11 mouse cellular contexts compared by ENCODE assay signal in the genomic region with DNA sequence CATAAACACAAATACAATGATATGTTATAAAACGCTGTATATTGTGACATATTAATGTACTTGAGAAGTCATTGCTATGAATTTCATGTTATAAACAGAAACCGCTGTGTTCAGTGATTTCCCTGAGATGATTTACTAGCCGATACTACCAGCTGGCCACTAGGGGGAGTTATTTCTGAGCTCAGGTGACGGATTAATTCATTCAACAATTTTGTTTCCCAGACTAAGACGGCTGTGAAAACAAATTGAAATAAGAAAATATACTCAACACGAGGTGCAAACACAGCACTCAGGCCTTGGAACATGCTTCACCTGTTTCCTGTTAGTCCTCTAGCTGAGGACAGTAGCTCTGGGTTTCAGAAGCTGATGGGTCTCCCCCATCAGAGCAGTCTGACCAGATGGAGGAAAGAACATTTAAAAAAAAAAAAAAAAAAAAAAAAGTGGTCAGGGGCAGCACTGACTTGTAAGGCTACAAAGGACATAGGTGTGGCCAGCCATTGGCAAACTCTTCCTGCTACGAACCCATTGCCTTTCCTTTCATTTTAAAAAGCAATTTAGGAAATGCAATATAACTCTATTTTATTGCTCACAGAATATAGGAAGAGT. TPM values are rescaled to one million over a fixed set of nuclear protein-coding genes. Genes with fewer than 3 reads are reported as not detected.
DNase-seq lines count a peak whose midpoint lies in the region; ATAC-seq and TF ChIP-seq lines count a peak whose summit lies in the region.
"Had no signal": no experiment of that assay in that cellular context is flagged by ENCODE, and none has a peak within 500 bp of the region (broad histone marks: within the 10 kb centered on the region; RNA-seq: fewer than 3 reads in every experiment).

No protein-coding gene starts in this region.

- intact Hi-C loops in left cerebral cortex, adult 2 months (cut with DNase I) = no loop called here
- intact Hi-C loops in left cerebral cortex, postnatal 4 days (cut with DNase I) = no loop called here

- TF ChIP-seq EP300 in MEL (IDR thresholded peaks at IDR 0.05; ENCODE audit: low read depth in 1 of 2, low read length in 2 of 2) = no peak

- no peak overlapping the region for H3K4me3 ChIP-seq in left cerebral cortex, adult 2 months
- peak overlapping the region in 1 of 2 experiments; percentile 36; a peak in 2 of 4 replicates for H3K4me3 ChIP-seq in MEL (ENCODE audit: control insufficient read depth in 1 of 2, insufficient read depth in 1 of 2, low read depth in 2 of 2, low read length in 2 of 2)
- H3K4me3 ChIP-seq: liver, embryonic 13.5 days; myocyte had no signal

- DNase-seq in adrenal gland, postnatal 14 days = peak; percentile 27
- DNase-seq in adrenal gland, postnatal 10 days = no peak
- DNase-seq in left cerebral cortex, adult 2 months (ENCODE audit: extremely low spot score in 1 of 2, low spot score in 2 of 2) = no peak
- no peak for DNase-seq in left cerebral cortex, postnatal 4 days
- DNase-seq in MEL (ENCODE audit: low read depth, low spot score) = peak; percentile 61
- DNase-seq in layer of hippocampus, postnatal 25 days (ENCODE audit: extremely low spot score in 1 of 2, low spot score in 1 of 2) = no peak
- DNase-seq: liver, embryonic 13.5 days had no signal

- H3K27ac ChIP-seq in left cerebral cortex, adult 2 months = no peak overlapping the region
- no peak overlapping the region for H3K27ac ChIP-seq in MEL (ENCODE audit: control insufficient read depth, low read depth, low read length)
- H3K27ac ChIP-seq: liver, embryonic 13.5 days had no signal

- peak; percentile 41 for TF ChIP-seq RAD21 in MEL (IDR thresholded peaks at IDR 0.05; ENCODE audit: low read depth, low read length)

- peak; percentile 68 for TF ChIP-seq CTCF in left cerebral cortex, adult 2 months (IDR thresholded peaks at IDR 0.05)
- peak; percentile 29 to 74 (median 65) for TF ChIP-seq CTCF in MEL (IDR thresholded peaks at IDR 0.05 in 2 of 3, conservative IDR thresholded peaks at IDR 0.05 in 1 of 3; ENCODE audit: control insufficient read depth in 1 of 3, insufficient read depth in 1 of 3, low read depth in 2 of 3, low read length in 3 of 3, poor library complexity in 1 of 3, severe bottlenecking in 1 of 3)

- no peaks in the 10 kb centered on the region for H3K4me1 ChIP-seq in MEL (ENCODE audit: control insufficient read depth in 1 of 2, insufficient read depth in 2 of 2, low read length in 2 of 2)
- H3K4me1 ChIP-seq: liver, embryonic 13.5 days had no signal

- peaks cover 8 to 10% of the 10 kb centered on the region in 2 experiments for H3K27me3 ChIP-seq in MEL (ENCODE audit: control insufficient read depth in 1 of 2, insufficient read depth in 2 of 2, low read length in 2 of 2)
- H3K27me3 ChIP-seq: liver, embryonic 13.5 days had no signal

- no peaks in the 10 kb centered on the region for H3K9me3 ChIP-seq in MEL (replicated peaks; ENCODE audit: insufficient read depth, low read length)
- H3K9me3 ChIP-seq: liver, embryonic 13.5 days had no signal

- peak; percentile 74 for ATAC-seq in megakaryocyte, adult 5-6 weeks (ENCODE audit: poor library complexity, severe bottlenecking)
- ATAC-seq in erythroid progenitor cell, adult 5-6 weeks (replicated peaks; ENCODE audit: low FRiP score, poor library complexity, severe bottlenecking) = no peak

- TF ChIP-seq POLR2A in MEL (IDR thresholded peaks at IDR 0.05; ENCODE audit: control insufficient read depth in 1 of 2, insufficient read depth in 1 of 2, low read depth in 1 of 2, low read length in 2 of 2, poor library complexity in 1 of 2) = no peak

- peaks cover 0 to 2% of the 10 kb centered on the region in 2 experiments; a peak in 1 of 4 replicates for H3K36me3 ChIP-seq in MEL (ENCODE audit: control insufficient read depth in 1 of 2, insufficient read depth in 2 of 2, low read length in 2 of 2)
- H3K36me3 ChIP-seq: liver, embryonic 13.5 days had no signal

- H3K79me2 ChIP-seq in MEL (ENCODE audit: control insufficient read depth, insufficient read depth, low read length, poor library complexity) = no peaks in the 10 kb centered on the region

- H3K9ac ChIP-seq in MEL (ENCODE audit: control insufficient read depth, low read depth, low read length, poor library complexity, severe bottlenecking) = peak overlapping the region; percentile 43
- H3K9ac ChIP-seq: liver, embryonic 13.5 days had no signal

TF ChIP-seq in MEL, 35 proteins besides CTCF, POLR2A, EP300 and RAD21:
- TF ChIP-seq SMC3 (IDR thresholded peaks at IDR 0.05; ENCODE audit: low read depth, low read length) (peak; percentile 61), UBTF (IDR thresholded peaks at IDR 0.05; ENCODE audit: borderline replicate concordance, insufficient read depth, low read depth, low read length) (no peak), ZNF384 (IDR thresholded peaks at IDR 0.05; ENCODE audit: low read depth, low read length) (peak; percentile 31)

RNA-seq across cellular contexts. Expression of gene Wee2, which starts 15.7 kb away (rescaled TPM):
- not detected in 2 replicates for total RNA-seq in adrenal gland, postnatal 14 days (2021)
- total RNA-seq in adrenal gland, postnatal 10 days (2021) = not detected
- under 1 TPM in 1 of 2 experiments, not detected in 1; 0.41 TPM for total RNA-seq in left cerebral cortex, adult 2 months (2021)
- total RNA-seq in left cerebral cortex, postnatal 4 days (2021) = not detected
- not detected in 2 replicates for total RNA-seq in MEL (2012; rRNA removed)
- polyA plus RNA-seq in MEL (2012; ENCODE audit: insufficient read depth in 1 of 2, insufficient read length in 2 of 2, low read depth in 1 of 2, low replicate concordance in 2 of 2, missing spikeins in 1 of 2) = not detected
- not detected in 2 replicates for total RNA-seq in megakaryocyte, adult 5-6 weeks (2015)
- total RNA-seq in megakaryocyte, adult 5-6 weeks (2017) = not detected in 2 replicates
- not detected in 2 replicates for total RNA-seq in erythroid progenitor cell, adult 5-6 weeks (2015; ENCODE audit: low replicate concordance)
- not detected in 2 replicates for total RNA-seq in erythroid progenitor cell, adult 5-6 weeks (2017; ENCODE audit: low replicate concordance)
- total RNA-seq in layer of hippocampus, postnatal 25 days (2021) = not detected
- total RNA-seq: heart, adult 8-10 months had no signal
- polyA plus RNA-seq: liver, embryonic 13.5 days; myocyte had no signal

RNA-seq across cellular contexts. Expression of gene Ssbp1, which starts 16.6 kb away (rescaled TPM):
- 59.2 and 74.6 TPM in 2 replicates for total RNA-seq in adrenal gland, postnatal 14 days (2021)
- 10 to 100 TPM; 56.9 to 70.5 TPM for total RNA-seq in adrenal gland, postnatal 10 days (2021)
- total RNA-seq in left cerebral cortex, adult 2 months (2021) = 10 to 100 TPM; 30.2 to 30.9 TPM
- total RNA-seq in left cerebral cortex, postnatal 4 days (2021) = 10 to 100 TPM; 38.1 to 38.2 TPM
- total RNA-seq in MEL (2012; rRNA removed) = 97.2 and 99.2 TPM in 2 replicates
- 10 to 100 TPM in 1 of 2 experiments, not detected in 1; 91.7 TPM for polyA plus RNA-seq in MEL (2012; ENCODE audit: insufficient read depth in 1 of 2, insufficient read length in 2 of 2, low read depth in 1 of 2, low replicate concordance in 2 of 2, missing spikeins in 1 of 2)
- total RNA-seq in megakaryocyte, adult 5-6 weeks (2015) = 94.8 and 94.9 TPM in 2 replicates
- total RNA-seq in megakaryocyte, adult 5-6 weeks (2017) = 63.2 and 67.6 TPM in 2 replicates
- total RNA-seq in erythroid progenitor cell, adult 5-6 weeks (2015; ENCODE audit: low replicate concordance) = 22.0 and 46.1 TPM in 2 replicates
- 11.0 and 11.8 TPM in 2 replicates for total RNA-seq in erythroid progenitor cell, adult 5-6 weeks (2017; ENCODE audit: low replicate concordance)
- total RNA-seq in layer of hippocampus, postnatal 25 days (2021) = 10 to 100 TPM; 32.6 to 36.2 TPM

RNA-seq across cellular contexts. Expression of gene E330009J07Rik, which starts 18.6 kb away (rescaled TPM):
- total RNA-seq in adrenal gland, postnatal 14 days (2021) = 14.3 and 17.9 TPM in 2 replicates
- 10 to 100 TPM; 14.0 to 16.4 TPM for total RNA-seq in adrenal gland, postnatal 10 days (2021)
- 10 to 100 TPM; 57.2 to 65.2 TPM for total RNA-seq in left cerebral cortex, adult 2 months (2021)
- total RNA-seq in left cerebral cortex, postnatal 4 days (2021) = 10 to 100 TPM; 26.5 to 27.7 TPM
- total RNA-seq in MEL (2012; rRNA removed) = 6.1 and 6.4 TPM in 2 replicates
- polyA plus RNA-seq in MEL (2012; ENCODE audit: insufficient read depth in 1 of 2, insufficient read length in 2 of 2, low read depth in 1 of 2, low replicate concordance in 2 of 2, missing spikeins in 1 of 2) = 1 to 10 TPM in 1 of 2 experiments, not detected in 1; 5.9 TPM
- total RNA-seq in megakaryocyte, adult 5-6 weeks (2015) = 8.0 and 8.6 TPM in 2 replicates
- 14.1 and 16.2 TPM in 2 replicates for total RNA-seq in megakaryocyte, adult 5-6 weeks (2017)
- total RNA-seq in erythroid progenitor cell, adult 5-6 weeks (2015; ENCODE audit: low replicate concordance) = 2.9 TPM in 1 of 2 replicates, not detected in the other
- 1.3 and 3.9 TPM in 2 replicates for total RNA-seq in erythroid progenitor cell, adult 5-6 weeks (2017; ENCODE audit: low replicate concordance)
- 10 to 100 TPM; 41.4 to 46.0 TPM for total RNA-seq in layer of hippocampus, postnatal 25 days (2021)

RNA-seq across cellular contexts. Expression of gene Tas2r137, which starts 36.5 kb away (rescaled TPM):
- total RNA-seq in adrenal gland, postnatal 14 days (2021) = not detected in 2 replicates
- not detected for total RNA-seq in adrenal gland, postnatal 10 days (2021)
- under 1 TPM; 0.32 to 0.33 TPM for total RNA-seq in left cerebral cortex, adult 2 months (2021)
- under 1 TPM; 0.34 to 0.36 TPM for total RNA-seq in left cerebral cortex, postnatal 4 days (2021)
- total RNA-seq in MEL (2012; rRNA removed) = not detected in 2 replicates
- polyA plus RNA-seq in MEL (2012; ENCODE audit: insufficient read depth in 1 of 2, insufficient read length in 2 of 2, low read depth in 1 of 2, low replicate concordance in 2 of 2, missing spikeins in 1 of 2) = not detected
- not detected in 2 replicates for total RNA-seq in megakaryocyte, adult 5-6 weeks (2015)
- 0.24 TPM in 1 of 2 replicates, not detected in the other for total RNA-seq in megakaryocyte, adult 5-6 weeks (2017)
- not detected in 2 replicates for total RNA-seq in erythroid progenitor cell, adult 5-6 weeks (2015; ENCODE audit: low replicate concordance)
- total RNA-seq in erythroid progenitor cell, adult 5-6 weeks (2017; ENCODE audit: low replicate concordance) = not detected in 2 replicates
- total RNA-seq in layer of hippocampus, postnatal 25 days (2021) = not detected
- polyA plus RNA-seq: liver, embryonic 13.5 days; myocyte had no signal

RNA-seq across cellular contexts. Expression of gene Tas2r108, which starts 38.8 kb away (rescaled TPM):
- total RNA-seq in adrenal gland, postnatal 14 days (2021) = not detected in 2 replicates
- not detected for total RNA-seq in adrenal gland, postnatal 10 days (2021)
- not detected for total RNA-seq in left cerebral cortex, adult 2 months (2021)
- total RNA-seq in left cerebral cortex, postnatal 4 days (2021) = not detected
- 0.16 TPM in 1 of 2 replicates, not detected in the other for total RNA-seq in MEL (2012; rRNA removed)
- polyA plus RNA-seq in MEL (2012; ENCODE audit: insufficient read depth in 1 of 2, insufficient read length in 2 of 2, low read depth in 1 of 2, low replicate concordance in 2 of 2, missing spikeins in 1 of 2) = under 1 TPM in 1 of 2 experiments, not detected in 1; 0.10 TPM
- total RNA-seq in megakaryocyte, adult 5-6 weeks (2015) = not detected in 2 replicates
- total RNA-seq in megakaryocyte, adult 5-6 weeks (2017) = not detected in 2 replicates
- not detected in 2 replicates for total RNA-seq in erythroid progenitor cell, adult 5-6 weeks (2015; ENCODE audit: low replicate concordance)
- total RNA-seq in erythroid progenitor cell, adult 5-6 weeks (2017; ENCODE audit: low replicate concordance) = not detected in 2 replicates
- not detected for total RNA-seq in layer of hippocampus, postnatal 25 days (2021)
- total RNA-seq: heart, adult 8-10 months had no signal
- polyA plus RNA-seq: liver, embryonic 13.5 days; myocyte had no signal

Comparison
In these comparisons a context has a peak if more than half of its experiments do, and no peak if none do; other contexts are left out.
1. DNase-seq: peak in adrenal gland, postnatal 14 days (single experiment) and MEL (single experiment); none in adrenal gland, postnatal 10 days (single experiment), left cerebral cortex, adult 2 months (0 of 2), left cerebral cortex, postnatal 4 days (single experiment) and layer of hippocampus, postnatal 25 days (0 of 2).